9 mouse cellular contexts compared by ENCODE assay signal in genomic region chr19:24134991-24135390, GRCm38 (mm10).
DNase-seq lines count a peak whose midpoint lies in the region; ATAC-seq and TF ChIP-seq lines count a peak whose summit lies in the region.
"Had no signal": no experiment of that assay in that cellular context is flagged by ENCODE, and none has a peak within 500 bp of the region (broad histone marks: within the 10 kb centered on the region; RNA-seq: fewer than 3 reads in every experiment).

No protein-coding gene starts in this region.

- no peak for DNase-seq in heart, adult 2 months
- no peak for DNase-seq in heart, postnatal 14 days
- DNase-seq in embryo, embryonic 10.5 days (ENCODE audit: low spot score), result peak; percentile 64
- peak; percentile 39 for DNase-seq in hindbrain, embryonic 14.5 days (ENCODE audit: low spot score)
- no peak for DNase-seq in right cerebral cortex, postnatal 36 days (ENCODE audit: low spot score in 2 of 2)
- no peak for DNase-seq in frontal cortex, postnatal 36 days (ENCODE audit: low spot score in 2 of 2)
- no peak for DNase-seq in right cerebral cortex, postnatal 10 days (ENCODE audit: low spot score in 2 of 2)
- DNase-seq: cerebellum, adult 9-10 months had no signal

- TF ChIP-seq CTCF in heart, adult 2 months (IDR thresholded peaks at IDR 0.05), result no peak

- H3K36me3 ChIP-seq in heart, adult 2 months (ENCODE audit: control insufficient read depth, insufficient read depth, low read length), result no peaks in the 10 kb centered on the region
- H3K36me3 ChIP-seq in hindbrain, embryonic 14.5 days (replicated peaks; ENCODE audit: control insufficient read depth, insufficient read depth), result peaks cover 18% of the 10 kb centered on the region
- H3K36me3 ChIP-seq in midbrain, embryonic 12.5 days, result peaks cover 27% of the 10 kb centered on the region

- H3K4me2 ChIP-seq in hindbrain, embryonic 14.5 days (replicated peaks), result peak overlapping the region; percentile 53
- peak overlapping the region; percentile 44 for H3K4me2 ChIP-seq in midbrain, embryonic 12.5 days (replicated peaks)

- no peaks in the 10 kb centered on the region for H3K4me1 ChIP-seq in heart, adult 2 months (ENCODE audit: control insufficient read depth, insufficient read depth, low read length)
- H3K4me1 ChIP-seq in hindbrain, embryonic 14.5 days (replicated peaks; ENCODE audit: control insufficient read depth, insufficient read depth, low read length), result no peaks in the 10 kb centered on the region; the same call in 1 of the 2 replicates
- H3K4me1 ChIP-seq in midbrain, embryonic 12.5 days, result 0 out of 2 replicates have a peak, but pooled peaks cover 6% of the 10 kb centered on the region

- no peaks in the 10 kb centered on the region for H3K9me3 ChIP-seq in hindbrain, embryonic 14.5 days (ENCODE audit: control insufficient read depth, low read length)
- H3K9me3 ChIP-seq in midbrain, embryonic 12.5 days, result no peaks in the 10 kb centered on the region

- no peak overlapping the region for H3K9ac ChIP-seq in heart, adult 2 months (ENCODE audit: low read depth, low read length)
- H3K9ac ChIP-seq in hindbrain, embryonic 14.5 days, result peak overlapping the region; percentile 43
- no peak overlapping the region for H3K9ac ChIP-seq in midbrain, embryonic 12.5 days (replicated peaks)

- TF ChIP-seq EP300 in heart, adult 2 months (IDR thresholded peaks at IDR 0.05; ENCODE audit: insufficient read depth, low read depth, low read length), result no peak

- TF ChIP-seq POLR2A in heart, adult 2 months (IDR thresholded peaks at IDR 0.05; ENCODE audit: insufficient read depth, low read depth, low read length), result no peak

- peak overlapping the region; percentile 36 for H3K4me3 ChIP-seq in heart, adult 2 months
- H3K4me3 ChIP-seq in hindbrain, embryonic 14.5 days (replicated peaks; ENCODE audit: low read length), result peak overlapping the region; percentile 36
- H3K4me3 ChIP-seq in midbrain, embryonic 12.5 days, result peak overlapping the region; percentile 29

- intact Hi-C loops in heart, adult 2 months (cut with DNase I), result no loop called here
- intact Hi-C loops in heart, postnatal 14 days (cut with DNase I), result no loop called here

- no peaks in the 10 kb centered on the region for H3K79me2 ChIP-seq in heart, adult 2 months (replicated peaks; ENCODE audit: control insufficient read depth, insufficient read depth, low read length)

- no peak overlapping the region for H3K27ac ChIP-seq in heart, adult 2 months
- no peak overlapping the region for H3K27ac ChIP-seq in hindbrain, embryonic 14.5 days
- no peak overlapping the region for H3K27ac ChIP-seq in midbrain, embryonic 12.5 days (replicated peaks)

- ATAC-seq in hindbrain, embryonic 14.5 days (ENCODE audit: low FRiP score), result no peak; the same call in 1 of the 2 replicates
- ATAC-seq in midbrain, embryonic 12.5 days (ENCODE audit: low FRiP score, low read depth), result peak; percentile 66

- 19% methylated on average over 10 of the region's 10 CpGs for WGBS in heart, adult 2 months
- WGBS in hindbrain, embryonic 14.5 days, result 32% methylated on average over 10 of the region's 10 CpGs
- whole genome bisulfite sequencing in midbrain, embryonic 12.5 days, result 51% methylated on average over 10 of the region's 10 CpGs

- H3K27me3 ChIP-seq in heart, adult 2 months (ENCODE audit: control insufficient read depth, insufficient read depth, low read length), result no peaks in the 10 kb centered on the region
- H3K27me3 ChIP-seq in hindbrain, embryonic 14.5 days (ENCODE audit: control insufficient read depth, insufficient read depth, low read length), result no peaks in the 10 kb centered on the region
- H3K27me3 ChIP-seq in midbrain, embryonic 12.5 days, result no peaks in the 10 kb centered on the region

Comparison
In these comparisons a context has a peak if more than half of its experiments do, and no peak if none do; other contexts are left out.
1. DNase-seq: peak in embryo, embryonic 10.5 days (single experiment) and hindbrain, embryonic 14.5 days (single experiment); none in heart, adult 2 months (0 of 2), heart, postnatal 14 days (0 of 2), right cerebral cortex, postnatal 36 days (0 of 2), frontal cortex, postnatal 36 days (0 of 2) and right cerebral cortex, postnatal 10 days (0 of 2).
2. Peak in every context shown above with its lines, with median percentiles within 50 percentile points of each other: H3K4me3 ChIP-seq.